Mouse (Mus musculus): ENCODE measurements at regions not wholly inside any gene's neighbourhood (a gene's known extent, or its start where the extent isn't known, plus 50 kb on each side); places are given as distances from the start of the nearest gene placed in this dataset.
A peak's percentile ranks its signal among the peaks of the same experiment; 100 is the strongest.

DNA sequence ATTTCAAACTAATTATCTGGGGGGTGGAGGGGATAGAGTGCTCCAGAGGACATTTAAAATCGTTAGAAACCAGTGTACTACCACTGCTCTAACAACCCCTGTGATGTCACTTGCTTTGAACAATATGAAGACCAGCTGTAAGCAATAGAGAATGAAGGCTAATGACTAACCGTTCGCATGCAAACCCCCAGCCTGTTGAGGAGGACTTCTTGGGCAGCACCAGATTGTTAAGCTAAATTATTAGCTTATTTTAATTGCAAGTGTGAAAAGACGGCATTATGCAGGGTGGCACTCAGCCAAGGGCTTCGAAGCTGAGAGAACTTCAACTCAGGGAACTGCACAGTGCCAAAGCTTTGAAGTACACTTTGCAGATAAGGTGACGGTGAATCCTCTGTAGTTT, 452.0 kb upstream of the Adamts9 start:
- DNase-seq (ENCODE audit: low read depth, low spot score): no peak

DNA sequence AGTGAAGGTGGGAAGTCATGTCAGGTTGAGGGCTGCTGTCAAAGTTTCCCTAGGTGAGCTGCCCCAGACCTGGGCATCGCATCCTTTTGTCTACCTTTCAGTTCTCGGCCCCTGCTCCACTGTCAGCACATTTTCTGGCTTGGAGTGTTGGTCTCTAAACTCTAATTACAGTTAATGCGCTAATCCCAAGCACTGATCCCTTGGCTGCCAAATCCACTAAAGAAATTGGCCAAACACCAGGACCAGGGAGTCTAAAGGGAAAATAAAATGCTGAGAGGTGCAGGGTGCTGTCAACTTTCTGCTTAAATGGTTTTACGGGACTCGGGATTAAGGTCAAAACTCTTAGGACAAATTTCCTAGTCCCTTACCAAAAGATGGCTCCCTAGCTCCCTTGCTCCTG, 450.3 kb upstream of the Adamts9 start:
- no peak for DNase-seq (ENCODE audit: low read depth, low spot score)

DNA sequence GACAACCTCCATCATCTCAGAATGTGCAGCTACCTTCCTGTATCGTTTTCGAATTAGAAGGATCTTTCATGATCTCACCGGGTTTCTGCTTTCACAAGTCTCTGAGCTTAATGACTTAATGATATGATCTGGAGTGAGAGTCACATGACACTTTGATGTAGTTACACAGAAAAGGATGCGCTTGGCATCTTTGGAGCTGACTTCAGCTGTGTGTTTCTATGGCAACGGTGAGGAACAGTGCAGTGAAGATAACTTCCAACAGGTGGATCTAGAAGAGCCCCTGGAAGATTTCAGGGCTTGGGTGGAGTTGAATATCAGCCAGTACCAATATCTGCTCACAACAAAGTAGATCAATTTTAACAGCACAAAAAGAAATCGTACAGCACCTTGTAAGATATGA, 449.1 kb upstream of the Adamts9 start:
- DNase-seq (ENCODE audit: low read depth, low spot score): no peak

DNA sequence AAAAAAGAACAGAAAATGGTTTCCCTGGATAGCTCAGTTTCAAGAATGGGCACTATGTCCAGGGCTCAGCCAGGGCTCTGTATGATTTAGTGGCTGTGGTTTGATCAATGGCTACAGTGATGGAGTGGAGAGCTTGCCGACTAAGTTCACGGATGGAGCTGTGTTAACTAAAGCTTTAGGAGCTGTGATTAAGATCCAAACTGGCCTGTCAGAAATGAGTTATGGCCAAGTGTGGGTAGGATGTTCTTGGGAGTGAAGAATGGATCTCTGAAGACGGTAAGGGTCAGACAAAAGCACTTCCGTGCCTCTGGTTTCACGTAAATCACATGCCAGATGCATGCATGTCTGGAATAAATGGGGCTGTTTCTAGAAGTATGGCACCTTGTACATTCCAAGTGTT, 447.9 kb upstream of the Adamts9 start:
- DNase-seq (ENCODE audit: low read depth, low spot score): peak; percentile 81

DNA sequence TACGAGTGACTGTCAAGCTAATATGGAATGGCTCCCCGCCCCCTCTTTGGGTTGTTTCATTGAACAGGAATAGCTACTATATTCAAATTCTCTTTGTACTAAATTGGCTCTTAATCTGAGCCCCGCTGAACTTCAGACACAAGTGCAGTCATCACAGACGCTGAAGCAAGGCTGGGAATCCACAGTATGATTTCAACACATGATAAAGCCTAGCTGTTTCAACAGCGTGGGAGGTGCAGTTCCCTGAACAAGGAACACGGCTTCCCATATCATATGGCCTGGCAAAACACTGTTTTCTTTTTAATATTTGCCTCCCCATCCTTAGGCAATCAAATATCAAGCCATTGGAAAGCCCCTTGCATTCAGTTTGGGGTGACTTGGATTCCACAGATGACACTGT, 428.0 kb upstream of the Adamts9 start:
- DNase-seq (ENCODE audit: low read depth, low spot score): no peak

DNA sequence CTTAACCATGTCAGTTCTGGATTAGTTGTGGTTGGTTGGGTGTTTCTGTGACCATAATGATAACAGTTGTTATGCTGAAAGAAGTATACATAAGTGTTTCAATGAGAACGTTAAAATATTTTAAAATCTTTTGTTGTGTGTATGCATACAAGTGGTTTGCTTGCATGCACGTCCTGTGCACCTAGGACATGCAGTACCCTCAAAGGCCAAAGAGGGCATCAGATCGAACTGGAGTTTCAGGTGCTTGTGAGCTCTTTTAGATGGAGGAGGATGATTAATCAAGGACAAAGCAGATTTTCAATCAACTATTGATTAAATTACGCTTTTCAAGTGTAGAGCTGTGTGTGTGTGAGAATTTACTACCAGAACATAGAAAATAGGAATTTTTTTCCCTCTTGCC, 420.6 kb upstream of the Adamts9 start:
- DNase-seq (ENCODE audit: low read depth, low spot score): no peak

DNA sequence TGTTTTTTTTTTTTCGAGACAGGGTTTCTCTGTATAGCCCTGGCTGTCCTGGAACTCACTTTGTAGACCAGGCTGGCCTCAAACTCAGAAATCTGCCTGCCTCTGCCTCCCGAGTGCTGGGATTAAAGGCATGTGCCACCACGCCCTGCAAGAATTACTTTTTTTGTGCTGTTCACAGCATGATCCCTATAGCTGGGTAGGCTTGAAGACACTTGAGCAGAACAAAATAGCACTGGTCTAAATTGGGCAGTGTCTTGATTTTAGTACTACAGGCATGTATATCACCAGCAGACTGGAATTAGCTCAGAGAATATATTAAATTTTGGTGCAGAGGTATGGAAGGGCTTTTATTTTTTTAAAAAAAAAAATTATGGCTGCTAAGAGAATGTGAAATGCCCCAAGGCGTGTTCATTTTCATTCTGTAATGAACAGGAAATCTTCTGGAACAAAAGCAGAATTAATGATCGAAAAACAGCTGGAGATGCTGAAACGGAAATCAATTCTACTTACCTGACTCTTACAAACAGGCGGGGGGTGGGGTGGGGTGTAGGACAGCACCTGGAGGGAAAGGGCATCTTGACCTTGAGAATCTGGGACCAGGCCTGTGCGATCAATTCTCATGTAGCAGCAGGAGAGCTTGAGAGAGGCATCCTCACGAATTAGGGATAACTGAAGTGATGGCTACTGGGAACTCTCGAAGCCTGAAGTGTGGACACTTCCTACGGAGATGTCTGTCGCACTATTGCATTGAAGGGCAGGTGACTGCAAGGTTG, 410.2 kb upstream of the Adamts9 start:
- no peak for DNase-seq (ENCODE audit: low read depth, low spot score)

DNA sequence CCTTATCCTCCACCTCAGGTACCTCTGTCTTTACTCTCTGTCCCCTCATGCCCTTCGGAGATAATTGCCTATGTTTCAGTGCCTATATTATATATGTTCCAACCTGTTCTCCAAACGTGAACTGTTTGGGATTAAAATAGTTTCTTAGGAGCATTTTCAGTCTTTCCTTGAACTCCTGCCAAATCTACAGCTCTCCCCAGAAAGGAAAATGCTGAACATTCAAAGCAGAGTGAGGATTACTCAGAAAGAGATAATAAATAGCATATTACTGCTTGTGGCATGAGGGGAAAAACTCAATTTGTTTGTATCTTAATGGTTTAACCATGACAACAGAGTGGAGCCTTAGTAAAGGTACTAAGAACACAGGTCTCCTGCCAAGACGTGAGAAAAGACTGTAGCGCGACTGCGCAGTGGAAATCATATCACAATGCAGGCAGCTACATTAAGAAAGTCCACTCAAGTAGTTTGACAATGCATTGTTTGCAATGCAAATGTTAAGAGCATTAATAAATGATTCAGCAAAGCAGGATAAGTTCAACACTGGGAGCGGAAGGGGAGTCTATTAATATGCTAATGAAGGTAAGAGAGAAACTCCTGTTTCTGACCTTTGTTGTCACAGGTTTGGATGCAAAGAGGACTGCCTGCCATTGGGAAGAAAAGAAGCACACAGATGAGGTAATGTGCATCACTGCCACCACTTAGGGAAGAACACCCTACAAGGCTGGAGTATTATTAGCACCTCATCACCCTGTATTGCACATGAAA, 406.8 kb upstream of the Adamts9 start:
- DNase-seq (ENCODE audit: low read depth, low spot score): no peak

DNA sequence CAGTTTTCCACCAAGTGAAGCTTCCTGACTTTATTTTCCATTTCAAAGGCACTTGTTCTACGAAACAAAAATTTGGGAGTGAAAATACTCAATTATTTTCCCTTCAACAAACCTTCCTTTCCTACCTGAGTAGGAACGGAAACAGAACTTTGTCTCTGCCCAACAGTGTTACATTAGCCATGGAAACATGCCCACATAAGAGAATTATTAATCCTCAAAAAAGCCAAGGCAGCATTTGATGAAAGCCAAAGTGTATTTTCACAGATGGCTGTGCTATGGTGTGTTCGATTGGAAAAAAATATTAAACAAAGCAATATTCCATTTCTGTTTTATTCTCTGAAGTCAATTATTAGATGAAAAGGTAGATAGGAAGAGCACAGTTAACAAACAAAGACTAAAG, 404.8 kb upstream of the Adamts9 start:
- no peak for DNase-seq (ENCODE audit: low read depth, low spot score)

DNA sequence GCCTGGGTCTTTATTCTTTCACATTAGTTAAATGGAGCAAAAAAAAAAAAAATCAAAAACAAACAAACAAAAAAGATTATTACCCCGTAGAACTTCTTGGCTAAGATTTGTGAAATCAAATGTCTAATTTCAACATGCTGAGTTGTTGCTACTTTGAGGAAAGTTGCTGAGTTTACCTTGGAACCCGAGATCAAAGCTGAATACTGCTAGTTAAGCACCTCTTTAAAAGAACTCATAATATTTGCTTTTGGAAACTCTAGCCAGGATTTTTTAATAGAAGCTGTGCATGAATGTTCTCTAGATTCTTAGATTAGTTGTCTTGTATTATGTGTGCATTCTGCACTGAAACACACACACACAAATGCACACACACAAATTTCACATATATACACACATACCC, 385.4 kb upstream of the Adamts9 start:
- DNase-seq (ENCODE audit: low read depth, low spot score): no peak

DNA sequence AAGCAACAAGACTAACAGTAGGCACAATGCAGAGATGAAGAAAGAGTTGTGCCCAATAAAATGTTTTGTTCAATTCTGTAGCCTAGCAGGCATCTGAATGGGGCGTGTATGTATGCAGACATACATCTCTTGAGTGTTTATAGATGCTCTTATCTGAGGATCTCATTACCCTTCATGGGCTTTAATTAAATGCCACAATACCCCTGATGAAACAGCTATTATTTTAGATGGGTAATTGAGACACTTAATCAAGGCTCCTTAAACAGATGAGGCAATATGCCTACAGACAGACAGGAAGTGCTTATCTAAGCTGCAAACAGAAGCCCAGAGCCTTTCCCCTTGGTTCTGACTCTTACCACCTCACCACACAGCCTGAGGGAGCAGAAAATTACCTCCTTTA, 384.6 kb upstream of the Adamts9 start:
- no peak for DNase-seq (ENCODE audit: low read depth, low spot score)

DNA sequence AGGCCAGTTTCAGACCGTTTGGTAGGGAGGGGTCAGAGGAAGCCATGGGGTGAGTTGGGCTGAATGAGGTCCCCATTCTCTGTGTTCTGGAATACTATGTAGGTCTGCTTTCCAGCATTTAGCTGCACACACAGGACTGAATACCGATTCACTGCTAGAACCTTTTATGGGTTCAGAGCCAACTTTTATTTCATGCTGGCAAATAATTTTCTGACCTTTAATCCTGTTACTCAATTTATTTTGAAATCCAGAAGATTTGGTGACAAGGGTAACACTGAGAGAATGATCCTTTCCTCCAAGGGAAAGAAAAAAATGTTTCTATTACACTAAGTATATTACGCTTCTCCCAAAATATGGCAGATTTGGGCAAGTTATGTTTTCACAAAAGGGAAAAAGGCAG, 380.6 kb upstream of the Adamts9 start:
- DNase-seq (ENCODE audit: low read depth, low spot score): no peak

DNA sequence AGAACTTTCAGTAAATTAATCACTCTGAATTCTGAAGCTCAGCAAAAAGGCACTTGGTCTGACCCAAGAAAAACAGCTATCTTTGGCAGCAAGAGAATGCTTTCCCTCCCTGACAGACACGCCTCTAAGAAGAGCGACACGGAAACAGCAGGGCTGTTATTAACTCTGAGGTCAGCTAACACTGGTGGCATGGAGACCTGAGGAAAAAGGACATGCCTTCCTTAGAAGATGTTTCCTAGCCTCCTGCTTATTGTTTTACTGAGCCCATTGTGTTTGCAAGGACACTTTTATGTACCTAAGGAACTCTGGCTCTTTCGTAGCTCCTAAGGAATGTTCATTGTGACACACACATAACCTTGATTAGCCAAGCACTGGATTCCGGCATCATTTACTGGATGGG, 371.3 kb upstream of the Adamts9 start:
- peak; percentile 12 for DNase-seq (ENCODE audit: low read depth, low spot score)

DNA sequence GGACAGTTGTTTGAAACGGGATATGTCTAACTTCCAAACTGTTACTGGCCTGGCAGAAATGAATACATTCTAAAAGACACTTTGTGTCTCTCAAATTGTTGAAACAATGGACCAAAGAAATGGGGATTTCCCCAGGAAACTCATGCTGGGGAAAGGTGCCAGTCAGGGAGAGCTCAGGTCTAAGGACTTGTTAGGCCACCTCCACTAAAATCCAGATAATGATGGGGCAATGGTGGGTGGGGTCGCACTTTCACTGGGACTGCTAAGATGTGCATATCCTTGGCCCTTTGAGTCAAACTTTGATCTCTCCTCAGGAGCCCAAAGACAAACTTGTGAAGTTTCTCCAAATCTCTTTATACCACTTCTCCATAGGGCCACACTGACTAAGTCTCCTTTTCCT, 361.9 kb upstream of the Adamts9 start:
- DNase-seq (ENCODE audit: low read depth, low spot score): no peak

DNA sequence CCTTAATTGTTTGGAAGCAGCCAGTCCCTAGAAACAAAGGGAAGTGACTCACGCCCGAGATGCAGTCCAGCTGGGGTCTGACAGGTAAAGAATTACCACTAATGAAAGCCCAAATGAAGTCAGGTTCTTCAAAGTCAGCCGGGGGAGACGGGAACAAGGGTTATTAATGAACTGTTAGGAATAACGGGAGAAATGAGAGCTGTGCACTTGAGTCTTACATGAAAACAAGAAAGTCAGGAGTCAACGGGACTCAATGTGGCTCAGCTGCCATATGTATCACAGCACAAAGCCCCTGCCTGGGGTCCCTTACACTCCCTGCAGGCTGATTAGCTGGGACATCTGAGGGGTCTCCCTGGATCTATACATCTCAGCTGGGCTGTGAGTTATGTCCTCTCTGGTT, 354.7 kb upstream of the Adamts9 start:
- DNase-seq (ENCODE audit: low read depth, low spot score): peak; percentile 54

DNA sequence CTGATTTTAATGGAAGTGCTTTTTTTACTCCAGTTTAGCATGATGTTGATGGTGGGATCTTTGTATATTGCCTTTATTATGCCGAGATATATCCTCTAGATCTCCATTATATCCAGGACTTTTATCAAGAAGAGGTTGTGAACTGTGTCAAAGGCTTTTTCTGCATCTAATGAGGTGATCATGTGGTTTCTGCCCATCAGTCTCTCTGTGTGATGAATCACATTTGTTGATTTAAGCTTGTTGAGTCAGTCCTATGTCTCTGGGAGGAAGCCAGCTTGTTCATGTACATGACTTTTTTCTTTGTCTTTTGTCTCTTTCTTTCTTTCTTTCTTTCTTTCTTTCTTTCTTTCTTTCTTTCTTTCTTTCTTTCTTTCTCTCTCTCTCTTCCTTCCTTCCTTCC, 348.4 kb upstream of the Adamts9 start:
- no peak for DNase-seq (ENCODE audit: low read depth, low spot score)

DNA sequence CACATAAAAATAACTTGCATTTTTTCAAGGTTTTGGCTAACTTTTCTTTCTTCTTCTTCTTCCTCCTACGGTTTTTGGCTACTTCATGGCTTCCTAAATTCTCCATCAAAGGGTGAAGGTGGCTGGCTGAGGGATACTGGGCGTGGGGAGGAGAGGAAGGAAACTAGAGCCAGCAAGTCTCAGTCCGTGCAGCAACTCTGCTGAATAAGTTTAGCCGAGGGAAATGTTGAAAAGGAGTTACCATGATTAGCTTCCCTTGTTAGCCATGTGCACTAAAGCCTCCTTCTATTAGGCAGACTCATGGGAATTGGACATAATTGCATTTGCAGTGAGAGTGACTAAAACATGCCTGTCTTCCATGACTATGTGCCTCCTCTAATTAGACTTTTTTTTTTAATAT, 345.1 kb upstream of the Adamts9 start:
- DNase-seq (ENCODE audit: low read depth, low spot score): no peak

DNA sequence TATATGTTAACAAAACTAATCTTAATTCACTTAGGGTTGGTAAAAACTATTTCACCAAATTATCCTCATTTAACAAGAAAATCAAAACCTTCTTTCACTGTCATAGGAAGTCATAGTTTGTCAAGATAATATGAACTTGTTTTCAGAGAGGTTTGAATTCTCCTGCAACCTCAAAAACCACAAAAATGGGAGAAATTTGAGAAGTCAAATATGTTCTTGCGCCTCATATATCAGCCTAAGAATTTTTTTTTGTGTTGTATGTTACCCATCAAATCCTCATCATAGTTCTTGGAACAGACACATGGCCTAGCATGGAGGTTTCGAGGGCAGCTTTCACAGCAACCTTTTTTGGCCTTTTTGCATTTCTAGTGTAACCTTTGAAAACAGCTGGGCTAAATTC, 342.5 kb upstream of the Adamts9 start:
- DNase-seq (ENCODE audit: low read depth, low spot score): no peak

DNA sequence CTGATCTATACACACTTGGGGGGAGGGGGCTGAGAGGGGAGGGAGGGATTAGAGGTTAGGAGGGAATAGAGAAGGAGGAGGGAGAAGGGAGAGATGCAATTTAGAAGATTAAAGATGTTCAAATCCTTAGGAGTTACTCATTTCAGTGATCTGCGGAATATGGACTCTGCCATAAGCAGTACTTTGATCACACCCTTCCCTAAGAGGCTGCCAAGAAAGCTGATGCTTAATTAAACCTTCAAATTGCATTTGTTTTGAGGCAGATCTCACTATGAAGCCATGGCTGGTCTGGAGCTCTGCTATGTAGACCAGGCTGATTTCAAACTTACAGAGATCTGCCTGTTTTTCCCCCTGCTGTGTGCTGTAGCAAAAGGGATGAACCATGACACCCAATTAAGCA, 338.2 kb upstream of the Adamts9 start:
- no peak for DNase-seq (ENCODE audit: low read depth, low spot score)

DNA sequence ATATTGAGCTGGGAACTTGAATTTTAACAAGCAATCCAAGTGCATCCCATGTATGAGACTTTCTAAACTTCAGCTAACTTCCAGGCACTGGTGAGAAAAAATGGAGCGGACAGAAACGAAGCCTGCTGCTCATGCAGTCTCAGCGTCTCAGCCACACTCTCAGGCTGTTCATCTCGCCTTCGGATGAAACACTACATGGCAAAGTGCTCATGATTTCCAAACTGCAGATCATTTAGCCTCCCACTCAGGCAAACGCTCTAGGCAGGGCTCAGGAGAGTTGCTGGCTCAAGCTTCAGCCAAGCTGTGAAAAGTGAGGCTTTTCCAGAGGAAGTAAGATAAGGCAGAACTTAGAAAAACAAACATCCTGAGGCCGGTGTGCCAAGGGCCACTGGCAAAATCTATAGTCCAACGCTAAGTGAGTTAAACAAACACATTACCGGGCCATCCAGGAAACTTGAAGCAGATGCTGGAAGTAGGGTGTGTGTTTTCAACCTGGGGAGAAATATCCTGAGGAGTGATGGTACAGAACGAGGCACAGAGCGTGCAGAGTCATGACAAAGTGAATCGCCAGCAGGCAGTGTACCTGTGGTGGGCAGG, 330.7 kb upstream of the Adamts9 start:
- peak; percentile 22 for DNase-seq (ENCODE audit: low read depth, low spot score)

DNA sequence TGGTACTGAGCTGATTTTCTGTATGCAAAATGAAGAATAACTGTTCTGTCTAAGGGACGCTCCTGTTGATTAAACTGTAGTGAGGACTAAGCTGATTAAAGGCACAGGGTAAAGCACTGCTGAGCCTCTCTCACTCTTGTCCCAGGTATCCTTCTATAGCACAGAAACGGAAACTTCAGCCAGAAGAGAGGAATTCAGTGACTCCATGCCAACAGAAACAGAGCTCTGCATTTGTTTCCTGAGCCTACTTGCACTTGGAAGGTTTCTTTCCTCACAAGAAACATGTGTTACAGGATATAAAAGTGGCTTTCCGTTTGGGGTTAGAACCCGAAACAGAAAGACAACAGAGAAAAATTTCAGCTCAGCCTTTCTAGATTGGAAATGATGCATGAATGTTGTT, 328.9 kb upstream of the Adamts9 start:
- no peak for DNase-seq (ENCODE audit: low read depth, low spot score)

DNA sequence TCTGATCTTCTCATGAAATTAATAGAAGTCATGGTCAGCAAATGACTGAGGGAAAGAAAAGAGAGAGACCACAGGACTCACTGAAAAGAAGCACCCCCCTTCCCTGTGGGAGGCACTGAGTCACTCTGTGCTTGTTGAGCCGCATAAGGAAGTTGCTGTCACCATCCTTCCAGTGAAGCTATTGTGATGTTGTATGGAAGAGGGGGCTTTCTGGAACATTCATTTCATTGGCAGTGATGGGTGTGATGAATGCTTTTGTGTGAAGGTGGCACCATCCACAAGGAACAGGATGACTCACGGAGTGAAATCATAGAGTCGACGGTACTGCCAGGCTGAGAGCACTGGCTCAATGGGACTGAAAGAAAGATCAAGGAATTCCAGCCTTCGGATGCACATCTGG, 323.5 kb upstream of the Adamts9 start:
- DNase-seq (ENCODE audit: low read depth, low spot score): no peak

DNA sequence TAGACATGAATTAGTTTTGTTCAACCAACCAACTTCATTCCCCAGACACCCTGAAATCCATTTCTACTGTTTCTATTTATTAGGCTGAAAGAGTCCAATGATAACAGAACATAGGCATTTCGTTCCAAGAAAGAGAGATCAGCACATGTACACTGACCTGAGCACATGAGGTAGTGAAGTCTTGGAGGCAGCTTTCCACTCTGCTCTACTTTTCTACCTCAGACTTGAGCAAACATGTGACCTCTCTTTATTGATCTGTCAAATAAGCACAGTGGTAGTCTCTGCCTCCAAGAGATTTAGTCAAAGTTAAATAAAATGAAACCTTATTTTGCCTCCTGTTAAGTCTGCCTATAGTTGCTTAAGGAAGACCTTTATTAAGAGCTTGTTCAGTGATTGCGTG, 321.9 kb upstream of the Adamts9 start:
- no peak for DNase-seq (ENCODE audit: low read depth, low spot score)

Measured in mesoderm, embryonic 11.5 days (tissue).